ENCODE assay signal across 23 mouse cellular contexts in the genomic region with DNA sequence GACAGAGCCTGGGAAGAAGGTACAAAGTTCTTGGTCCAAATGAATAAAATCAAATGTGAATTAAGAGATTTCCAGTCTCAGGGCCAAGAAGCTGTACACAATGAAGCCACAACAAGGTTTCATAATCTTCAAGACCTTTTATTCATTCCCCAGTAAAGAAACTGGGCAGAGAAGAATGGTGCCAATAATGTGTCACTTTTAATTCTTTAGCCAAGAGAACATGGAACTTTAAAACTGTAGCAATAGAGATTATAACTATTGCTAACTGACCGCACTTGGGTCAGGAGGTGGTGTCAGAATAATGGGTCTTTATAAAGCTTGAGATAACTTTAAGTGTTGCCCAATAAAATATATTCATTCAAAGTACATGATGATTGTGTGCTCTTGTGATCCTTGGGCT.
DNase-seq lines count a peak whose midpoint lies in the region; ATAC-seq lines count a peak whose summit lies in the region.
"Had no signal": no experiment of that assay in that cellular context is flagged by ENCODE, and none has a peak within 500 bp of the region (broad histone marks: within the 10 kb centered on the region; RNA-seq: fewer than 3 reads in every experiment).

No protein-coding gene starts in this region.

- H3K36me3 ChIP-seq in liver, embryonic 12.5 days = no peaks in the 10 kb centered on the region
- H3K36me3 ChIP-seq: G1E had no signal

- no peak overlapping the region for H3K9ac ChIP-seq in liver, embryonic 12.5 days

- H3K4me1 ChIP-seq in liver, embryonic 12.5 days = peaks cover 8% of the 10 kb centered on the region; the same call in 1 of the 2 replicates

- H3K9me3 ChIP-seq in liver, embryonic 12.5 days (replicated peaks) = no peaks in the 10 kb centered on the region

- 85% methylated on average over 1 of the region's 1 CpGs for WGBS in liver, embryonic 12.5 days (ENCODE audit: insufficient replicate concordance)

- no peak overlapping the region for H3K4me2 ChIP-seq in liver, embryonic 12.5 days

- peak; percentile 23 for DNase-seq in NIH3T3 (ENCODE audit: low read depth)
- peak; percentile 62 for DNase-seq in adipocyte (ENCODE audit: low spot score)
- peak; percentile 61 for DNase-seq in fibroblast of lung, adult 2 months (ENCODE audit: low read depth)
- no peak for DNase-seq in thymus, postnatal 14 days
- DNase-seq in testis, postnatal 10 days (ENCODE audit: low spot score) = no peak
- DNase-seq: adrenal gland, adult 2 months; adrenal gland, adult 8-10 months; adrenal gland, postnatal 10 days; adrenal gland, postnatal 14 days; adrenal gland, postnatal 25 days; adrenal gland, postnatal 36 days; B cell, adult 2 months; cerebellum, adult 11 months; cerebellum, adult 11-12 months; cerebellum, adult 18-20 months; cerebellum, adult 2 months; cerebellum, adult 8-10 months had no signal

- no peak overlapping the region for H3K4me3 ChIP-seq in liver, embryonic 12.5 days

- ATAC-seq in liver, embryonic 12.5 days = no peak
- ATAC-seq: activated CD4-positive, CD25-positive, alpha-beta regulatory T cell, adult 4 months; CD4-positive, CD25-positive, alpha-beta regulatory T cell, adult 4 months; Patski had no signal

- H3K27me3 ChIP-seq in liver, embryonic 12.5 days (replicated peaks) = no peaks in the 10 kb centered on the region
- H3K27me3 ChIP-seq: CH12.LX, Patski had no signal

- no peak overlapping the region for H3K27ac ChIP-seq in liver, embryonic 12.5 days

Comparison
In these comparisons a context has a peak if more than half of its experiments do, and no peak if none do; other contexts are left out.
1. DNase-seq: peak in NIH3T3 (single experiment), adipocyte (single experiment) and fibroblast of lung, adult 2 months (single experiment); none in thymus, postnatal 14 days (single experiment) and testis, postnatal 10 days (single experiment).